In genomic region chr9:77382514-77382913, GRCm38 (mm10) we compare ENCODE assay signal across 19 mouse cellular contexts. TPM values are rescaled to one million over a fixed set of nuclear protein-coding genes. Genes with fewer than 3 reads are reported as not detected.
"Had no signal": no experiment of that assay in that cellular context is flagged by ENCODE, and none has a peak within 500 bp of the region (broad histone marks: within the 10 kb centered on the region; RNA-seq: fewer than 3 reads in every experiment).

No protein-coding gene starts in this region.

- H3K9ac ChIP-seq: liver, embryonic 13.5 days; liver, postnatal 0 days; lung, embryonic 15.5 days; midbrain, embryonic 13.5 days; neural tube, embryonic 13.5 days had no signal

- H3K27me3 ChIP-seq: liver, embryonic 13.5 days; lung, embryonic 15.5 days; midbrain, embryonic 13.5 days; neural tube, embryonic 13.5 days had no signal

- H3K4me2 ChIP-seq: liver, embryonic 13.5 days; lung, embryonic 15.5 days; midbrain, embryonic 13.5 days; neural tube, embryonic 13.5 days had no signal

- H3K27ac ChIP-seq: hindbrain, postnatal 0 days; kidney, postnatal 0 days; left cerebral cortex, adult 2 months; liver, embryonic 13.5 days; lung, embryonic 15.5 days; macrophage; midbrain, embryonic 13.5 days; neural tube, embryonic 13.5 days had no signal

- H3K4me1 ChIP-seq: liver, embryonic 13.5 days; megakaryocyte, embryonic 14.5 days had no signal

- ATAC-seq: hindbrain, postnatal 0 days; liver, postnatal 0 days; midbrain, embryonic 13.5 days had no signal

- H3K36me3 ChIP-seq: liver, embryonic 13.5 days; lung, embryonic 15.5 days; midbrain, embryonic 13.5 days; neural tube, embryonic 13.5 days had no signal

- H3K4me3 ChIP-seq: left cerebral cortex, adult 2 months; liver, embryonic 13.5 days; lung, embryonic 15.5 days; megakaryocyte, embryonic 14.5 days; midbrain, embryonic 13.5 days; myocyte; neural tube, embryonic 13.5 days had no signal

- H3K9me3 ChIP-seq: liver, embryonic 13.5 days; lung, embryonic 15.5 days; megakaryocyte, embryonic 14.5 days; midbrain, embryonic 13.5 days; neural tube, embryonic 13.5 days had no signal

- DNase-seq: kidney, adult 18-20 months; liver; liver, embryonic 13.5 days; liver, postnatal 0 days; lung, postnatal 14 days; right cerebral cortex, adult 18-20 months; right cerebral cortex, postnatal 25 days; thymus, adult 18-20 months; thymus, postnatal 14 days had no signal

RNA-seq across cellular contexts. Expression of gene Mlip, which starts 29.7 kb away (rescaled TPM):
- polyA plus RNA-seq: liver, embryonic 13.5 days; liver, postnatal 0 days; macrophage; small intestine, adult 2 months had no signal
